Mouse (Mus musculus): ENCODE measurements around the gene Pacs2.

Pacs2 gene

DNA sequence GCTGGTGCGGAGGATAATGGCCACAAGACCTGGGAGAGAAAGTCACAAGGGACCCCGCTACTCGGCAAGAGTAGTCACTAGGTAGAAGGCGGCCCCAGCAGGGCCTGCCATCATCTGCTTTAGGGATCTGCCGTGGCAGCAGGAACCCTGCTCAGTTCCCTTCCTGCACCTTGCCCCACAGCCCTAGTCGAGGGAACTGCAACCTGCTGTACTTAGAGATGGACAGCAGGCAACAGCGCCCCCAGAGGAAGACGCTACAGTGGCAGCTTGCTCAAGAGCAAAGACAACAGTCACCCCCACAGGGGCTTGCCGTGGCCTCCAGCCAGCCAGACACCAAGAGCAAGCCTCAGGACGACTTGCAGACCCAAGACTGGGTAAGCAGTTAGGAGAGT lies 60.8 kb downstream of the Pacs2 start:
- peak; percentile 85 to 94 for DNase-seq (ENCODE audit: inconsistent age in 2 of 2, low spot score in 1 of 2)

DNA sequence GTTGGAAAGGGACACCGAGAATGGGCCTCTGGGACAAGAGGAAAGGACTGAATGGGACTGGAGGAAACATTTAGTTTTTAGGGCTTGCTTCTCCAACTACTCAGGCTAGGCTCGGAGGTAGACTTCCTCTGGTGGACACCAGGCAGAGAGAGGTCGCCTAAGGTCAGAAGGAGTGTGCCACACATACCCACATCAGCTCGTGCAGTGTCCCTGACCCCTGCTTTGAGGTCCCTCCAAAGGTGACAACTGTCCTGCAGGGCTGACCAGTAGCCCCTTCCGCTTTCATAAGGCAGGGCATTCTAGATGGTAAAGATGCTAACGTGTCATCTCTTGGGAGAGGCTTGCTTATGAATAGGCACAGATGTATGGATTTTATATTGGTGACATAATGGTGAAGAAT lies 61.2 kb downstream of the Pacs2 start:
- DNase-seq (ENCODE audit: inconsistent age in 2 of 2, low spot score in 1 of 2) = no peak

DNA sequence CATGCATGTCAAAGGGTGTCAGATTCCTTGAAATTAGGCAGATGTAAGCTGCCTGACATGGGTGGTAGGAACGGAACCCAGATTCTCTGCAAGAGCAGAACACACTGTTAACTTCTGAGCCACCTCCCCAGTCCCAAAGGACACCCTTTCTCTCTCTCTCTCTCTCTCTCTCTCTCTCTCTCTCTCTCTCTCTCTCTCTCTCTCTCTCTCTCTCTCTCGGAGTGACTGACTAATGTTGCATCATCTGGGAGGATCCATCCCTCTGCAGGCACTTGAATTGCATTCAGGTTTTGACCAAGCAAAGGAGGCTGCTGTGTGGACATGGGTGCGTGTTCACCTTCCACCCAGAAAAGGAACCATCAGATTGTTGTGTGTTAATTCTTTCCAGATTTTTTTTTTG lies 73.0 kb downstream of the Pacs2 start:
- DNase-seq (ENCODE audit: inconsistent age in 2 of 2, low spot score in 1 of 2) = no peak

DNA sequence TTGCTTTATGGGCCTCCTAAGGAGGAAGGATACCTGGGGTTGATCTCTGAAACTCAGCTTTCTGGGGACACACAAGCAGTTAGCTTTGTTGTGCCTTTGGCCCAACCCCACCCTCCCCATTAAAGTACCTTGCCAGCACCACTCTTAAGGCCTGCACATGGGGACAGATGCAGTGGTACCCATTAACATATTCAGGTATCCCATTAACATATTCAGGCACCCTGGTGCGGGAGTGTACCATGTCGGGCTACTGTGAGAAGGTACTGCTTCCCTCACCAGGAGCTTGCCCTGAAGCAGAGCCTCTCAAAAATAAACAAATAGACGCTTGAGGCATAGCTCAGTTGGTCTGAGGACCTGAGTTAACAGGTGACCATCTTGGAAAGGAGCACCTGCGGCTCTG lies 73.7 kb downstream of the Pacs2 start:
- DNase-seq (ENCODE audit: inconsistent age in 2 of 2, low spot score in 1 of 2) = no peak

DNA sequence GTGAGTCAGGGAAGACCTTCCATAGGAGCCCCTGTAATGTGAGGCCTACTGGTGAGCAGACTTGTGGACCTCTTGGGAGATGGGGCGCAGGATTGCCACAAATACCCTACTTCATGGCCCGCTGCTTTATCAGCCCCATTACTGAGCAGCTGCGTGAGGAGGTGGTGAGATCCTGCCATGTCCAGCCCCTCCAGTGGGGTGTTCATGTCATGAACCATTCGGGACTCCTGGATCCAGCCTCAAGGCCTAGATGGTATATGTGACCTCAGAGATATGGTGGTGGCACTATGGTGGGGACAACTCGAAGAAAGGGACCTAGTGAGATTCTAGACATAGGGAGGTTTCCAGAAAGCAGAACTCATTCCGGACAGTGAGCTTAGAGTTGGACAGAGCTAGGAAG lies 74.8 kb downstream of the Pacs2 start:
- DNase-seq (ENCODE audit: inconsistent age in 2 of 2, low spot score in 1 of 2) = no peak

DNA sequence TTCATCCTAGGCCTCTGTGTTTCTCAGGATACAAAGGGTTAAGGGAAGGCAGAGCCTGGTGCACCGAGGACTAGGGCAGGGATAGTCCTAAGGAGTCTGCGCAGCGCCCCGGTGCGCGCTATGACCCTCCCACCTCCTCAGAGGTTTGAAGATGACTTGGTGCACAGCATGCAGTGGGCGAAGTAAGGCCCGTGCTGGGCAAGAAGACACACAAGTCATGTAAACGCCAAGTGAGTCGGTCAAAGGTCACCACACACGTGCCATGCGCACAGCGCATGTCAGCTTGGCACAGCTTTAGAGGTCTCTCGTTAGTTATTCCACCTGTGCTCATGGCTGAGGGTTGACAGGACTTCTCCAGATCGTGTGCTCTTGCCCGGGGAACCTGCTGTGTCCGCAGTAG lies 75.7 kb downstream of the Pacs2 start:
- no peak for DNase-seq (ENCODE audit: inconsistent age in 2 of 2, low spot score in 1 of 2)

DNA sequence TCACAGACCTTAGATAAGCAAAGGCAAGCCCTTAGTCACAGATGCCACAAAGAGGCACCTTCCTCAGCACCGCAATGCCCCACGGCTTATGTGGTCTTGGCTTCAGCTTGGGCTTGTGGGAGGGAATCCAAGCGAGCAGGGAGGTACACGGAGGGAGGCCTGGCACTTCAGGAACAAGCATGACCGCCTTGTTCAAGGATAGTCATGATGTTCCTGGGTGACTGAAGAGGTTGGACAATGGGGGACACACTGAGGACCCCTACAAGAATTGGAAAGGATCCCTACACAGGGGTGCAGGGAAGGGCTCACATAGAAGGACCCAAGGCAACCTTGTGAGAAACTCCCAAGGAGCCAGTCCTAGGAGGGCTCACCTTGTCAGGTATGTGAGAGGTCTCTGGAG lies 82.7 kb downstream of the Pacs2 start:
- DNase-seq (ENCODE audit: inconsistent age in 2 of 2, low spot score in 1 of 2) = peak in 1 of 2 experiments; percentile 33

DNA sequence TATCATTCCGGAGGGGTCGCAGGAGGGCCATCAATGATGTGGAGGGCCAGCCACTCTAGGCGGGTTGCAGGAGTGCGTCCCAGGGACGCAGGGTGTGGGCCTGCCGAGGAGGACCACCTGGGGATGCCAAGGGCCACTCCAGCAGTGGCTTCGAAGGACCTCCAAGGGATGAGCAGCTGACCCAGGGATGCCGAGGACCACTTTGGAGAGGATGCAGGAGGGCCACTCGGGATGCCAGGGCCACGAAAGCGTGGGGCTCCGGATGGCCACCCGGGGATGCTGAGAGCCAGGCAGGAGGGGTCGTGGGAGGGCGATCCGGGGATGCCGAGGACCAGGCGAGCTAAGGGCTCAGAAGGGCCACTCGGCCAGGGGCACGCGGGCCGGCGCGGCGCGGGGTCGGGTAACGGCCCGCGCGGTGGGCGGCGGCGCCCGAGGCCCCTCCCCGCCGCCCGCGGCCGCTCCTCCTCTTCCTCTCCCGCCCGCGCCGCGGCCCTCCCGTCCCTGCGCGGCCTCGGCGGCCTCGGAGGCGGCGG lies 83.5 kb downstream of the Pacs2 start, which contains the start of gene Mta1:
Gene Mta1, plus strand, starts transcription at position 530 of the 533 bp plus-strand sequence.
- peak; percentile 64 to 83 for DNase-seq (ENCODE audit: inconsistent age in 2 of 2, low spot score in 1 of 2)

DNA sequence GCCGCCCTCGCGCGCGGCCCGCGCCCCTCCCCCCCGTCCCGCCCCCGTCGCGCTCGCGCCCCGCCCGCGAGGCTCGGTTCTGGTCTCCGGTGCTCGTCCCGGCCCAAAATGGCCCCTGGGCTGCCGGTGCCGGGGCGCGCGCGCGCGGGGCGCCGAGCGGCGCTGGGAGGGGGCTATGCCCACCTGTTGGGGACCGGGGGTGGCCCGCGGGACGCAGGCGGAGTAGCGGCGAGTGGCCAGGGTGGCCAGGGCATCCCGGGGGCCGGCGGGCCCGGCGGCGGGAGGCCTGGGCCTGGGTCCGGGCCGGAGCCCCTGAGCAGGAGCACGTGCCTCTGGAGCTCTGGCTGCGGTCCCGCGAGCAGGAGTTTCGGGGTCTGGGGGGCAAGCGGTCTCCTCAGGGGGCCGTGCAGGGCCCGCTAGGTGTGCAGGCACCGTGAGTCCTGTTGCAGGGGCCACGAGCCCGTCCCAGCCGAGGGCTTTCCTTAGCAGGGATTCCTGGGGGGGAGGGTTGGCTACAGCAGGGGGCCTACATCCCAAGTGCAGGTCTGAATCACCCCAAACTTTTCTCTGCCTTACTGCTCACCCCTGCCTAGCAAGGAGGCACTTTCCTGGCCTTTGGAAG lies 84.3 kb downstream of the Pacs2 start:
- DNase-seq (ENCODE audit: inconsistent age in 2 of 2, low spot score in 1 of 2) = peak; percentile 59 to 82

DNA sequence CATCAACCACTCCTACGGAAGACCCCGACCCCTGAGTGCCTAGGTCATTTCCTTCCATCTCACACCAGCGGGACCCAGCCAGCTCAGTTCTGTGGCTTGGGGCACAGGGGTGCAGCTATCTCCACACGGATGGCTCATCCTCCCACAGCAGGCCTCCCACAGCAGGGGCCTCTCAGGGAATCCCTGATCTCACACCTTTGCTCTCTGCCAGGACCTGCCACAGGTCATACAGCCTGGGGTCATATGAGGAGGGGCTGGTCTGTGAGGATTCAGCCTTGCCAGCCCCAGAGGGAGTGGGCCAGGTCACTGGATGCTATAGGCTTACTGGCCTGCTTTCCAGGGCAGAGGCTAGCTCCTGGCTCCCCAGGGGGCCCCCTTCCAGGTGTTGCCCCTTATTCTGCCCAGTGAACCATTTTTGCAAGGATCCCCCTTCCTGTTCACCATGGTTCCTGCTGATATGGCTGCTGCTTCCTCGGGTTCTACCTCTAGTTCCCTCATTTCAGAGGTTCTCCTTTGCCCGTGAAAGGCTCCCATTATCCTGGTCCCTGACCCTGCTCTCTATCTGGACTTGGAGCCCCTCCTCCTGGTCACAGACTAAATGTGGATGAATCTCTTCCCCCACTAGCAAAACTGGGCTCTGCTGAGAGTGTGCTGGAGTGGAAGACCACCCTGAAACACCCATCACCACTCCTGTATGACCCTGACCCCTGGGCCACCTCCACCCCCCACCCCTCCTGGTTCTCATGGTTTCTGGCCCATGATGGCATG lies 85.3 kb downstream of the Pacs2 start:
- peak in 1 of 2 experiments; percentile 56 for DNase-seq (ENCODE audit: inconsistent age in 2 of 2, low spot score in 1 of 2)

DNA sequence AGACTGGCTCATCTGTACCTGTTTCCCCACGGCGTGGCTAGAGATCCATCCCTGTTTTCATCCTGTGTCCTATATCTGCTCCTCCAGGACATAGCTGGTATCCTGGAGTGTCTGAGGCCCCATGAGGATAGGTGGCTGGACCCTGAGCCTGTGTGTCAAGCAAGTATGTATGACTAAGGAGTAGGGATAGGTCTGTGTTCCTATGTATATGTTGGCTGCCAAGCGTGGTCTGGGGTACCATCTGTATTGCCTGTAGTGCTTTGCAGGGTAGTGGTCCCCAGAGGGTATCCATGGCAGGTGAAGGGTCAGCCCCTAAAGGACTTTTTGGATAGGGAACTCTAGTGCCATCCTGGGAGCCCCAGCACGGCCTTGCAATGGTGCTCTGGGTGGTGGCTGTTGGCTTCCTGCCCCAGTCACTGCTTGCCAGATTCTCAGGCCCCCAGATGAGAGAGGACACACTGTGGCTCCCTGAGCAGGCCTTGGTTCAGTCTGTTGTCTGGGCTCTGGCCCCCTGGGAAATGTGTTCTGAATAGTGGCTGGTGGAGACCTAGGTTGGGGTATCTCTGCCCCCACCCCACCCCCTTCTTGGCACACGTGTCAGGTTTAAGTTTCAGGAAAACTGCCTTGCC lies 86.3 kb downstream of the Pacs2 start:
- DNase-seq (ENCODE audit: inconsistent age in 2 of 2, low spot score in 1 of 2) = peak; percentile 68 to 87

DNA sequence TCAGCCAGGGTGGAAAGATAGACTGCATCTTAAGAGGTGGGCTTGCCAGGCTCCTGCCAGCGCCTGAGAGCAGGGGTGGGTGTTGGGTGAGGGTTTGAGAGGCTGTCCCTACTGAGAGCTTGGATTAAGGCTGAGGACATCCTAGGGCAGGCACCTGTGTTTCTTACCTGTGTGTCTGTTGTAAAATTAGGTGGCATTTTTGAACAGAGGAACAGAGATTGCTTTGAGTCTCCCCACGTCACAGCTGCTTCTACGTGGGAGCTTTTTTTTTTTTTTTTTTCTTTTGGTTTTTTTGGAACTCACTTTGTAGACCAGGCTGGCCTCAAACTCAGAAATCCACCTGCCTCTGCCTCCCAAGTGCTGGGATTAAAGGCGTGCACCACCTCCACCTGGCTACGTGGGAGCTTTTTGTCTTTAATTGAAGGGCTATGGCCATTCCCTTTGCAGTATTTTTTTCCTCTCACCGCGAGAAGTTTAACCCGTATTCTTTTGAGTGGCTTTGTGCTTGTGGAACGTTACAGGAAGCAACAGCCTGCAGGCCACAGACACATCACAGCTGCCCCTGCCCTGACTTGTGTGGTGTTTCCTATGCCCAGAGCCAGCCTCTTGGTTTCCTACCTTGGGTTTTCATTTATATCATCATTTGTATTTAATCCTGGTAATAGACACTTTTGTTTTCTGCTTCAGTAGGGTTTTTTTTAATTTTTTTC lies 87.1 kb downstream of the Pacs2 start:
- no peak for DNase-seq (ENCODE audit: inconsistent age in 2 of 2, low spot score in 1 of 2)

DNA sequence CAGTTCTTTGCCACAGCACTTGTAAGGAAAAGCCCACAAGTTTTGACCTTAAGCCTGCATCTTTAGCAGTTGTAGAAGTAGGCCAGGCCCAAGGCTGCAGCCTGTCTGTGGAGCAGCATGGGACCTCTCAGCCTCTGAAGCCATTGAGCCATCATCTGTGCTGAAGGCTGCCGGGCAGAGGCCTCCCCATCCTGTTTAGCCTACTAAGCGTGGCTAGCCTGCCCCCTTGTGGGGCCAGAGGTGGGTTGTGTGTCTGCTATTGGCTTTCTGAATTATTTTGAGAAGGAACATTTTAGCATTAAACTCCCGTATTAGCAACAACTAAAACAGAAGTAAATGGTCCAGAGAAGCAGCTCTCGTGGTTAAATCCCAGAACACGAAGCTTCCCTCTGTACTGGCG lies 88.2 kb downstream of the Pacs2 start:
- DNase-seq (ENCODE audit: inconsistent age in 2 of 2, low spot score in 1 of 2) = peak; percentile 80 to 90

DNA sequence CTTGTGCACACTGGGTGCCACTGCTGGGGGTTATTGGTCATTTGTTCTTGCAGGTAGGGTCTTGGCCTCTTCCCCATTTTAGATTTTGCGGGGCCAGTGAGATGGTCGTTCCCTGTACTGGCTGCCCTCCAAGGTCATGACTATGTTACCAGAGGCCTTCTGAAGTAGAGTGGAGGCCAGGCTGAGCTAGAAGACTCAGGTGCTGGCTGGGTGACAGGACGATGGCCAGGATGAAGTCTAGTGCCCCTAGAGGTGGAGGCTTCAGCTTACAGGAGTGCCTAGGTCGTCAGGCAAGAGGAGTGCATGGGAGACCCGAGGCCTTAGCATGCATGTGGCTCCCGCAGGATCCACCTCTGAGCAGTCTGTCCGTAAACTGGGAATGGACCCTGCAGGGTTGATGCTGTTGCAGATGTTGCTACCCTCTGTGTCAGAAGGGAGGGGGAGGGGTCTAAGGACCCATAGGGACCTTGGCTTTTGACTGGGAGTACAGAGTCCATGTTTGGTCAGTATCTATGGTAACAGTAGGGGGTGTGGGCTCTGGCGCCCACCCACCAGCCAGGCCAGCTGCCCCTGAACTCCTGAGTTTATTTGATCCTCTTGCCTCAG lies 89.6 kb downstream of the Pacs2 start:
- DNase-seq (ENCODE audit: inconsistent age in 2 of 2, low spot score in 1 of 2) = peak in 1 of 2 experiments; percentile 82

DNA sequence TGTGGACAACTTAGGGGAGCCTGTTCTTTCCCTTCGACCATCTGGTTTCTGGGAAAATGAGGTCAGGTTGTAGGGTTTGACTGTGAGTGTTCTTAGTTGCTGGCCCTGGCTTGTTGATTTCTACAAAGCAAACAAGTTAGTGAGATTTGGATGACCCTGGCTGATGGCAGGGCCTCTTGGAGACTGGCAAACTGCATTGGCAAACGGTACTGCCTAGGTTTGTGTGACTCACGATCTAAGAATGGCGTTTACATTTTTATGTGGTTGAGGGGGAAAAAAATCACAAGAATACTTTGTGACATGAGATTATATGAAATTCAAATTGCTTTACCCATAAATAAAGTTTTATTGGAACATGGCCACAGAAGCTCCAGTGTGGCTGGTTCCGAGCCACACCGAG lies 92.1 kb downstream of the Pacs2 start:
- peak in 1 of 2 experiments; percentile 79 for DNase-seq (ENCODE audit: inconsistent age in 2 of 2, low spot score in 1 of 2)

DNA sequence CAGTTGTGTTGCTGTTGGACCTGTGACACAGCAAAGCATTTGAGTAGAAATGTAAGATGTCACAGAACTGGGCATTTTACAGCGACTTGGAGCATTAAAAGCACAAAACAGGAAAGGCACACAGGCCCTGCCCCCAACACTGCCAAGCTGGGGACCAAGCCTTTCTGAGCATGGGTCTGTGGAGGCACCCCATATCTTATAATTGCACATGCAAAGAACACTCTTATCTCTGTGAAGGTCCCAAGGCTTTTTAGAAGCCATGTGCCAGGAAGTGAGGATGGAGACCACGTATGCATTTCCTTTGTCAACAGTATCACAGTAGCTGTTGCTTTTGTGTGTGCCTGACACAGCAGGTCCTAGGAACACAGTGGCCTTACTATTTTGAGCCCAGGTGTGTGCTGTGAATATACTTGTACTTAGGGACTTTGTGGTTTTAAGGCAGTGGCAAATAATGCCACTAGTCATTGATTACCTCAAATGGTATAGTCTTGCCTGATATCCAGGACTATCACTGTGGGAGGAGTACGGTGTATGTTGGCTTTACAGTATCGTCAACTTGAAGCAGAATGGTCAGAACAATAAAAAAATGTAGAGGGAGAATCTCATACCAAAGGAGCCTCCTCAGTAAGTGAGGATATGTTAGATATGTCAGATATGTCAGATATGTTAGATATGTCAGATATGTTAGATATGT lies 93.3 kb downstream of the Pacs2 start:
- peak in 1 of 2 experiments; percentile 44 for DNase-seq (ENCODE audit: inconsistent age in 2 of 2, low spot score in 1 of 2)

DNA sequence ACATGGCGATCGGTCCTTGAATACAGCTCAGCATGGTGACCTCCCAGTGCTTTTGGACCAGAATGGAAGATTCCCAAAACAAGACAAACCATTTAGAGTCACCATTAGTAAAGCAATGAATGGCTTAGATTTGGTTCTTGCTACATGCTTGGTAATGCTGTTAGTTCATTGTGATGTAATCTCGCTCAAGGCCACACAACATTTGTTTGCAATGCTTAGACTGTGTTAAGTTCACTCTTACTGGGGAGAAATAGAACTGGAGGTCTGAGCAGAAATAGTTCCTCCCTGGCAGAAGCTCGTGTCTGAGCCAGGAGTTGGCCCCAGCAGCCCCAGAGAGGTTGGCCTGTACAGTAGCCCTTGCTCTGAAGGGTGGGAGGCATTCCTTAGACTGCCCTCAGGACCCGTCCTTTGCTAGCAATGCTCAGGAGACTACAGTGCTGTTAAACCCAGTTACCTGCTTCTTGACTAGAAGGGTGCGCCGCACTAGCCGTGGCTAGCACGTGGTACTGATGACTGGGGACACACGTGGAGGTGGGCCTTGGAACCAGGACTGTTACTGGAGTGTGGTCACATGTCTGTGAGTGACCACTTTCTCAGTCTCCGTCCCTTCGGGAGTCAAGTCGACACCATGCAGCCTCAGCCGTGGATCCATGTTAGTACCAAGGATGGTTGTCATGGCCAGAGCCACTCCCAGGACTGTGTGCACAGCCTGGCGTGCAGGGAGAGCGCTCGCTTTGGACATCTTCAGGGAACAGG lies 94.4 kb downstream of the Pacs2 start:
- peak in 1 of 2 experiments; percentile 85 for DNase-seq (ENCODE audit: inconsistent age in 2 of 2, low spot score in 1 of 2)

DNA sequence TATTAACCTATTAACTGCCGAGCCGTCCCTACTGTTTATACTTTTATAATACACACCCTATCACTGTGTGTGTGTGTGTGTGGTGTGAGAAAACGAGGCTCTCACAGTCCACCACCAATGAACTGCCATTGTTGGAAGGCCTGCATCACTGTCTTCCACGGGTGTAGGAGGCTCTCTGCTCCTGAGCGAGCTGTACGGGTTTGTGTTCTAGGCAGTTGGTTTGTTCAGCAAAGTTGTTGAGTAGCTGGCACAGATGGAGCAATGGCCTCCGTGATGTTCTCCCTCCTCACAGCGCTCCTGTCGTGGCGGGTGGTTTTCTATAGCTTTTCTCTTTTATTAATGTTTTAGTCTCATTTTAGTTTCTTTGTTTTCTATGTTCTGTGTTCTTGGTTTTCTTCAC lies 95.5 kb downstream of the Pacs2 start:
- no peak for DNase-seq (ENCODE audit: inconsistent age in 2 of 2, low spot score in 1 of 2)

DNA sequence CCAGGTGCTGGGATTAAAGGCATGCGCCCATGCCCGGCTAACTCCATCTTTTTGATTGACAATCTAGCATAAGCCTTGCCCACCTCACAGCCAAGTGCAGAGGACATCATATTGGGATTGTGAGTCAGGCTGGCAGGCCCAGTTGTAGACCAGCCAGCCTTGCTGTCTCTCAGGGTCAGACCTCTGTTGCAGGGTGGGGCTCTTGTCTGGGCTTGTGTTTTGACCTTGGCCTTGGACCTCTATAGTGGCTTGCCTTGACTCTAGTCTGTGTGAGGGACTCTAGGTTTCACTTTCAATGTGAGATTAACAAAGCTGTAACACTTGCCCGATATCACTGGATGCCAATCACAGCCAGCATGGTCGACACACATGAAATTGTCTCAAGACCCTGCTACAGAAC lies 99.8 kb downstream of the Pacs2 start:
- peak in 1 of 2 experiments; percentile 80 for DNase-seq (ENCODE audit: inconsistent age in 2 of 2, low spot score in 1 of 2)
